Mouse (Mus musculus) lung, postnatal 0 days (tissue): ENCODE measurements at regions not wholly inside any gene's neighbourhood (a gene's known extent, or its start where the extent isn't known, plus 50 kb on each side); places are given as distances from the start of the nearest gene placed in this dataset.

Experiments used
- CTCF ChIP-seq: IDR thresholded peaks from 2 replicates; pipeline ENCODE4 v1.5.1; 2016; ENCODE audit warnings: antibody characterized with exemption, mild to moderate bottlenecking
- EP300 ChIP-seq: IDR thresholded peaks from 2 replicates; pipeline ENCODE4 v1.6.1; 2016; ENCODE audit warnings: antibody characterized with exemption, mild to moderate bottlenecking, control low read depth

- TF ChIP-seq CTCF (no peak), EP300 (no peak)
Measured at GRCm38 (mm10) chr9:41218702-41219101, 57.2 kb upstream of the Ubash3b start.
